Mouse (Mus musculus): Measurements from ENCODE around the gene Nrg3. TPM values are rescaled to one million over a fixed set of nuclear protein-coding genes. Genes with fewer than 3 reads are reported as not detected.

The Nrg3 gene
- polyA plus RNA-seq (2015; fragmentation: Nextera tagmentation; extraction: Ambion mirVana), result 14.0 and 14.4 TPM in 2 replicates

- H3K4me1 ChIP-seq (replicated peaks), result peaks cover 22% of the 10 kb centered on the region
- WGBS, result under 1% methylated on average over 77 of the region's 121 CpGs
- peak within 1 kb of the TSS; percentile 64 for H3K4me2 ChIP-seq
- H3K4me3 ChIP-seq, result peak within 1 kb of the TSS; percentile 69
- H3K27me3 ChIP-seq, result no peaks in the 10 kb centered on the region
- H3K36me3 ChIP-seq, result no peaks in the 10 kb centered on the region
- peak within 1 kb of the TSS; percentile 95 for H3K9ac ChIP-seq
- H3K27ac ChIP-seq (replicated peaks), result peak within 1 kb of the TSS; percentile 92
- no peaks in the 10 kb centered on the region for H3K9me3 ChIP-seq
- ATAC-seq (ENCODE audit: low FRiP score, low read depth), result peak; percentile 70
Observed at GRCm38 (mm10) chr14:39472790-39473761, at the start of gene Nrg3. Nrg3 (minus strand) TSS chr14:39473088.

GRCm38 (mm10) chr14:39508956-39509355, 36.1 kb upstream of the Nrg3 start:
- no peaks in the 10 kb centered on the region for H3K9me3 ChIP-seq
- H3K36me3 ChIP-seq, result no peaks in the 10 kb centered on the region
- H3K27me3 ChIP-seq, result no peaks in the 10 kb centered on the region
- H3K27ac ChIP-seq (replicated peaks), result no peak overlapping the region
- WGBS, result 83% methylated on average over 1 of the region's 1 CpGs
- no peak overlapping the region for H3K4me2 ChIP-seq
- H3K4me3 ChIP-seq, result no peak overlapping the region
- ATAC-seq (ENCODE audit: low FRiP score, low read depth), result no peak
- H3K9ac ChIP-seq, result no peak overlapping the region
- H3K4me1 ChIP-seq (replicated peaks), result no peaks in the 10 kb centered on the region

DNA sequence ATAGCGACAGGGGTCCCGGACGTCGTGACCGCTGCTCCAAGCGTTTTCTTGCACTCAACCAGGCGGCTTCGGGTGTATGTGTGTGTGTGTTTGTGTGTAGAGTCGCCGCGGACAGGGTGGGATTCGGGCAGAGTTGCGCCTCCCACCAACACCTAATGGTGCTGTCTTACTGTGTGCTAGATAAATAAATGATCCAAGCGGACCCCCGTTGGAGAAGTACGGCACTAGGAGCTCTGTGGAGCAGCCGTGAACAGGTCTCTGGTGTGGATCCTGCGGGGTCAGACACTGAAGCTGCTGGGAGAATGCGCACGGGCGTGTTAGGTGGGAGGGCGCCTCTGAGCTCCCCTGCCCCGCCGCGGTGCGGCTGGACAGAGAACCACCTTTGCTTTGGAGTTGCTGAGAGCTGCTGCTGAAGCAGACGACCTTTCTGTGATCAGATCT, 903 bp upstream of the Nrg3 start:
- Histone ChIP-seq H3K36me3 (no peaks in the 10 kb centered on the region), H3K4me3 (peak overlapping the region; percentile 69), H3K9ac (peak overlapping the region; percentile 95), H3K9me3 (no peaks in the 10 kb centered on the region), H3K27ac (replicated peaks) (peak overlapping the region; percentile 92), H3K4me2 (peak overlapping the region; percentile 64), H3K4me1 (replicated peaks) (peaks cover 16% of the 10 kb centered on the region; the same call in 1 of the 2 replicates), H3K27me3 (no peaks in the 10 kb centered on the region)
- WGBS, result under 1% methylated on average over 27 of the region's 27 CpGs
- ATAC-seq (ENCODE audit: low FRiP score, low read depth), result peak; percentile 68

DNA sequence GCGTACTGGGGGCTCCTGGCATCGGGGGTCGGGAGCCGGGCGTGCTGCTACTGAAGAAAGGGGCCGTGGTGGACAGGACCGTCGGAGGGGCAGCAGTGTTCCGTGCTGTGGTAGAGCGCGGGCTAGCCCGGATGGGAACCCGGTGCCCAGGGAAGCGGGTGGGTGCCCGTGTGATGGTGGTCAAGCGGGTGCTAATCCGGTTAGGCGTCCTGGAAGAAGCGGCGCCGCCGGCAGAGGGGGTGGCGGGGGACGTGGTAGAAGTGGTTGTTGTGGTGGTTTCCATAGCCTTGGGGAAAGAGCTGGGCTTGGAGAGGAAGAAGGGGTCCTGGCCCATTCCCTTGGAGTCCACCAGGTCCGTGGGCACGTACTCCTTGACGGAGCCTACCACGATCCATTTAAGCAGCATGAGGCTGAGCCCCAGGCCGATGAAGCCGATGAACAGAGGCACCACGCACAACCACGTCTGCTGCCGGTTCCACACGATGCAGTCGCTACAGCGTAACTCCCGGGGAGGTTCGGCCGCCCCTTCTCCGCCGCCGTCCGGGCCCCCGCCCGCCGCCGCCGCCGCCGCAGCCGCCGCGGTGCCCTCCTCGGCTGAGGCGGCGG, 639 bp downstream of the Nrg3 start:
- Histone ChIP-seq H3K27me3 (no peaks in the 10 kb centered on the region), H3K4me2 (peak overlapping the region; percentile 64), H3K4me1 (replicated peaks) (peaks cover 27% of the 10 kb centered on the region), H3K4me3 (peak overlapping the region; percentile 69), H3K36me3 (no peaks in the 10 kb centered on the region), H3K9ac (peak overlapping the region; percentile 95), H3K27ac (replicated peaks) (peak overlapping the region; percentile 92), H3K9me3 (no peaks in the 10 kb centered on the region)
- 1% methylated on average over 44 of the region's 56 CpGs for WGBS
- ATAC-seq (ENCODE audit: low FRiP score, low read depth), result peak; percentile 33

DNA sequence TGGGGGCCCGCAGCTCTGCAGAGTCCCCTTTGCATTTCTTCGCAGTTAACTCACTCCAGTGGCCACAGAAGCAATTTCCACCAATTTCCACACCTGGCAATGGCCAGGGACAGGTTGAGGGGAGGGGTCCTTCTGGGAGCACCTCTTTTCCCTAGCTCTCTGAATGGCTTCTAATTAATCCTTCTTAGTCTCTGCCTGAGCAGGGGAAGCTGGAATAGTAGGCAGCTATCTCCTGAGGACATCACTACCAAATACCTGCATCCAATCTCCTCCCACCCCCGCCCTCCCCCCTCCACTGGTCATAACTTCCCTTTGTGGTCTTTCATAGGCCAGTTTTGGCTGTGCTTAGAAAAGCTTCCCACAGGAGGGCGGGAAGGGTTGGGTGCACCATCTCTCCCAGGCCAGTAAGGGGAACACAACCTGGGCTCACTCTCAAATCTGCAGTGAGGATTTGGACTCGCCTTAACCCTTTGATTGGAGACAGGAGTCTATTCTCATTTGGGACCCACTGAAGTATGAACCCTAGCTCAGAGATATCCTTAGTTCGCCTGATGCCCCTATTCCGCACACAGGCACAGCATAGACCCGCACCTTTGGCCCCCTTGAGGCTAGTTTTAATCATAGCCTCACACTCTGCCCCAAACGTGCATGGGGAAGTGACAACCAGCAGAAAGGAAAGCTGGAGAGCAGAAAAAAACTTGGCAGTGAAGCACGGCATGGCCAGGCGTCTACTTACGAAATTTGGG, 1.5 kb downstream of the Nrg3 start:
- Histone ChIP-seq H3K4me1 (replicated peaks) (peaks cover 27% of the 10 kb centered on the region), H3K9me3 (no peaks in the 10 kb centered on the region), H3K36me3 (no peaks in the 10 kb centered on the region), H3K27me3 (no peaks in the 10 kb centered on the region), H3K4me2 (peak overlapping the region; percentile 64), H3K27ac (replicated peaks) (peak overlapping the region; percentile 92), H3K4me3 (peak overlapping the region; percentile 69), H3K9ac (peak overlapping the region; percentile 95)
- 5% methylated on average over 12 of the region's 12 CpGs for WGBS
- peak; percentile 45; the same call in 1 of the 2 replicates for ATAC-seq (ENCODE audit: low FRiP score, low read depth)

DNA sequence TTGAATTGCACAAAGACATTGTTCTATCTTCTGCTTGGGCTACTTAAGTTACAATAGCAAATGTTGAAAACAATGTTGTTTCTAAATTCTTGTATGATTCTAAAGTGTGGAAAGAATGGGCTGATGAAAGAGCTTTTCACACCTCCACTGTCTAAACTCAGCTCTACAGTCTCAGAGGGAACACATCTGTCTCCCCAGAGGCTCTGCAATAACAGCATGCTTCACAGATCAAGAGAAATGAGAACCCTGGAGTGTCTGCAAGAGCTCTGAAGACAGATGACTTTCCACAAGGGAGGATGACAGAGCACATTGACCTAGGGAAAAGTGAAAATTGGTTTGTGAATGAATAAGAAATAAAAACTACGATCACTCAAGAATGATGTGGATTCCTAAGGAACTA, 27.4 kb downstream of the Nrg3 start:
- H3K9me3 ChIP-seq, result no peaks in the 10 kb centered on the region
- no peaks in the 10 kb centered on the region for H3K27me3 ChIP-seq
- no peak overlapping the region for H3K4me3 ChIP-seq
- no peaks in the 10 kb centered on the region for H3K36me3 ChIP-seq
- ATAC-seq (ENCODE audit: low FRiP score, low read depth), result no peak
- H3K9ac ChIP-seq, result no peak overlapping the region
- no peak overlapping the region for H3K27ac ChIP-seq (replicated peaks)
- no peaks in the 10 kb centered on the region for H3K4me1 ChIP-seq (replicated peaks)
- no peak overlapping the region for H3K4me2 ChIP-seq
- 74% methylated on average over 1 of the region's 1 CpGs for WGBS

- Histone ChIP-seq H3K4me3 (no peak overlapping the region), H3K9ac (no peak overlapping the region), H3K36me3 (no peaks in the 10 kb centered on the region), H3K4me2 (no peak overlapping the region), H3K27me3 (no peaks in the 10 kb centered on the region), H3K4me1 (replicated peaks) (no peaks in the 10 kb centered on the region), H3K9me3 (no peaks in the 10 kb centered on the region), H3K27ac (replicated peaks) (no peak overlapping the region)
- whole genome bisulfite sequencing, result 92% methylated on average over 5 of the region's 5 CpGs
- no peak for ATAC-seq (ENCODE audit: low FRiP score, low read depth)
Observed at GRCm38 (mm10) chr14:39428503-39428902, 44.4 kb downstream of the Nrg3 start.

DNA sequence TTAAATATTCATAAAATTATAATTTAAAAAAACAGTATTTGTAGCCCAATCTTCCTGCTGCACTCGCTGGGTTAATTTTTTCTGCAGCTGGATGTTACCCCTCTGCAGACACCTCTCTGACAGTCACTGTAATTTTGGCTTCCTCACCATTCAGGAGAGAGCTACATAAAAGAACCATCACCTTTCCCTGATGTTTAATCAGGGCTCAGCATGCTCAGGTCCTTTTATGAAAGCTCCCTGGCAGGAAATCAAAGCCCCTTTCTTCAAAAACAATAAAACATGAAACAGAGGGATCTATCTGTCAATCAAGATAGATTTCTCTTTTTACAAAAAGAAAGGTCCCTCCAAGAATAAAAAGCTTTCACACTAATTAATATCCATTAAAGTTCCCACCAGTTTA, 51.0 kb downstream of the Nrg3 start:
- Histone ChIP-seq H3K9me3 (no peaks in the 10 kb centered on the region), H3K4me1 (replicated peaks) (no peaks in the 10 kb centered on the region), H3K4me2 (no peak overlapping the region), H3K9ac (no peak overlapping the region), H3K27ac (replicated peaks) (no peak overlapping the region), H3K4me3 (no peak overlapping the region), H3K36me3 (no peaks in the 10 kb centered on the region), H3K27me3 (no peaks in the 10 kb centered on the region)
- no peak for ATAC-seq (ENCODE audit: low FRiP score, low read depth)
- 37% methylated on average over 1 of the region's 1 CpGs for WGBS

DNA sequence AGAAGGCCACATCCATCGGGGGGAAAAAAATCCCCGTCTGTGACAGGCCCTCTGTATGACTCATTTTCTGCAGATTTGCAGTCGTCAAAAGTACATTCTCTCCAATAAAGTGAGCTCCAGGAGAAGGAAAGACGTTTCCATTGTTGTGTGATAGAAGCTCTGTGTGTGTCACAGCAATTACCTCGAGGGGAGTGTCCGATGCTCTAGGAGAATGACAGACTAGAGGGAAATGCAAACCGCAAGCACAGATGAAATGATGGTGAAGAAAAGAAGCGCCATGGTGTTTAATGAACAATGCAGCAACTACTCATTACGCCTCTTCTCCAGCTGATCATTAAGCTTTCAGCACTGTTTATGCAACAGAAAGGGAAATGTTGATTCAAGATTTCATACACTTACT, 59.6 kb downstream of the Nrg3 start:
- no peak overlapping the region for H3K27ac ChIP-seq (replicated peaks)

GRCm38 (mm10) chr14:39386845-39387244, 86.0 kb downstream of the Nrg3 start:
- no peaks in the 10 kb centered on the region for H3K36me3 ChIP-seq
- no peak overlapping the region for H3K9ac ChIP-seq
- no peak overlapping the region for H3K4me2 ChIP-seq
- H3K9me3 ChIP-seq, result no peaks in the 10 kb centered on the region
- no peaks in the 10 kb centered on the region for H3K27me3 ChIP-seq
- H3K4me3 ChIP-seq, result no peak overlapping the region
- no peak overlapping the region for H3K27ac ChIP-seq (replicated peaks)
- H3K4me1 ChIP-seq (replicated peaks), result no peaks in the 10 kb centered on the region
- no peak for ATAC-seq (ENCODE audit: low FRiP score, low read depth)

More for the DNA sequence above, 59.6 kb downstream of the Nrg3 start:
- Histone ChIP-seq H3K9me3 (no peaks in the 10 kb centered on the region), H3K36me3 (no peaks in the 10 kb centered on the region), H3K4me1 (replicated peaks) (no peaks in the 10 kb centered on the region), H3K4me2 (no peak overlapping the region), H3K9ac (no peak overlapping the region), H3K27me3 (no peaks in the 10 kb centered on the region), H3K4me3 (no peak overlapping the region)
- 26% methylated on average over 9 of the region's 9 CpGs for WGBS
- no peak for ATAC-seq (ENCODE audit: low FRiP score, low read depth)

DNA sequence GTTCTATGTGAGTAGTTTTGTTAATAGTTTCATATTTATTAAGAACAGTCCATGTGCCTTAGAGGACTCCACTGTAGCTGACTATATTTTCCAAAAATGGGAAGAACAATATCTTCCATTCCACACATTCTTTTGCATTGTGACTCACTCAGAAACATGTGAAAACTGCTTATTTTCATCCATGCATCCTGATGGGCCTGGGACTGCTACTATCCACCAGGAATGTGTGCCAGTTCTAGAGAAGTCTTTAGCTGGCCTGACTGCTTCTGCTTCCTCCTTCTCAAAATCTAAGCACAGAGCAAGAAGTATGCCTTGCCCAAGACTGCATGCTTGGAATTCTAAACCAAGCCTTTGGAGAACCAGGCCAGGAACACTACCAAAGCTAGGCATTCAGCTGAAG, 91.6 kb downstream of the Nrg3 start:
- Histone ChIP-seq H3K4me2 (no peak overlapping the region), H3K36me3 (no peaks in the 10 kb centered on the region), H3K4me3 (no peak overlapping the region), H3K27ac (replicated peaks) (no peak overlapping the region), H3K27me3 (no peaks in the 10 kb centered on the region), H3K4me1 (replicated peaks) (no peaks in the 10 kb centered on the region), H3K9me3 (no peaks in the 10 kb centered on the region), H3K9ac (no peak overlapping the region)
- ATAC-seq (ENCODE audit: low FRiP score, low read depth), result no peak

- Histone ChIP-seq H3K4me1 (replicated peaks) (no peaks in the 10 kb centered on the region), H3K27ac (replicated peaks) (no peak overlapping the region), H3K4me3 (no peak overlapping the region), H3K27me3 (no peaks in the 10 kb centered on the region), H3K36me3 (no peaks in the 10 kb centered on the region), H3K9ac (no peak overlapping the region), H3K9me3 (no peaks in the 10 kb centered on the region), H3K4me2 (no peak overlapping the region)
- 84% methylated on average over 1 of the region's 1 CpGs for WGBS
- no peak for ATAC-seq (ENCODE audit: low FRiP score, low read depth)
Observed at GRCm38 (mm10) chr14:39373220-39373619, 99.7 kb downstream of the Nrg3 start.
